Mouse (Mus musculus): ENCODE measurements around the gene Actr5. TPM values are rescaled to one million over a fixed set of nuclear protein-coding genes. Genes with fewer than 3 reads are reported as not detected.

Actr5 gene
- total RNA-seq, 2 experiments from 2014 or later, result 11.3 to 12.8 TPM

- Histone ChIP-seq H3K27ac (peak overlapping the region; percentile 55), H3K4me3 (no peak overlapping the region)
- TF ChIP-seq CTCF (conservative IDR thresholded peaks at IDR 0.05), result no peak
- DNase-seq (ENCODE audit: low spot score in 2 of 2), result no peak
Observed at GRCm38 (mm10) chr2:158659346-158659745, 34.7 kb downstream of the Actr5 start.

DNA sequence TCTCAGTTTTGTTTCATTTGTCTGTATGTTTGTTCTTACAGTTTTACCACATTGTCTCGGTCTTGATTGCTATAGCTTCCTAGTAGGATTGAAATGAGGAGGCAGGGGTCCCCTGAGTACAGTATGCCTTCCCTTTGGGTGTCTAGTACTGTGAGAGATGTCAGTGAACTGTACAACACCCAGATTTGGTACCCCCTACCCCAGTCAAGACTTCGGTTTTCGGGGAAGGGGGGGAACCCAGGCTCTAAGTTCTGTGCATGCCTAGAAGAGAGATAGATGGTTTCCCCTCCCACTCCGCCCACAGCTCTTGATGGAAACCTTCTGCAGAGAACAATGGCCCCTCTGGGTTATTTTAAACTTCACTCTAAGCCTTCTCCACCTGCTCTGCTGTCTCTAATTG lies 40.4 kb downstream of the Actr5 start, which contains the start of gene Ppp1r16b:
Gene Ppp1r16b (plus strand): TSS at position 301 of the 400 bp plus-strand sequence.
- Histone ChIP-seq H3K27ac (peak within 1 kb of the TSS; percentile 98), H3K4me3 (no peak within 1 kb of the TSS; the same call in 1 of the 2 replicates)
- TF ChIP-seq CTCF (conservative IDR thresholded peaks at IDR 0.05), result no peak
- DNase-seq (ENCODE audit: low spot score in 2 of 2), result no peak

- Histone ChIP-seq H3K27ac (peak overlapping the region; percentile 98), H3K4me3 (peak overlapping the region; percentile 95)
- no peak for TF ChIP-seq CTCF (conservative IDR thresholded peaks at IDR 0.05)
- no peak for DNase-seq (ENCODE audit: low spot score in 2 of 2)
Observed at GRCm38 (mm10) chr2:158666071-158666800, 41.5 kb downstream of the Actr5 start.

- TF ChIP-seq CTCF (conservative IDR thresholded peaks at IDR 0.05), result no peak
- peak overlapping the region; percentile 95 for H3K4me3 ChIP-seq
- peak overlapping the region; percentile 98 for H3K27ac ChIP-seq
Observed at GRCm38 (mm10) chr2:158667022-158667670, 42.5 kb downstream of the Actr5 start.

GRCm38 (mm10) chr2:158667671-158668432 lies 43.2 kb downstream of the Actr5 start:
- Histone ChIP-seq H3K4me3 (peak overlapping the region; percentile 95), H3K27ac (peak overlapping the region; percentile 98)
- TF ChIP-seq CTCF (conservative IDR thresholded peaks at IDR 0.05), result peak; percentile 76
- DNase-seq (ENCODE audit: low spot score in 2 of 2), result peak in 1 of 2 experiments; percentile 49

More at GRCm38 (mm10) chr2:158667022-158667670, 42.5 kb downstream of the Actr5 start:
- DNase-seq (ENCODE audit: low spot score in 2 of 2), result peak; percentile 73 to 76

- Histone ChIP-seq H3K4me3 (peak overlapping the region; percentile 95), H3K27ac (peak overlapping the region; percentile 98)
- DNase-seq (ENCODE audit: low spot score in 2 of 2), result peak in 1 of 2 experiments; percentile 50
- no peak for TF ChIP-seq CTCF (conservative IDR thresholded peaks at IDR 0.05)
Observed at GRCm38 (mm10) chr2:158668433-158669010, 43.8 kb downstream of the Actr5 start.

GRCm38 (mm10) chr2:158669199-158670195 lies 44.8 kb downstream of the Actr5 start:
- Histone ChIP-seq H3K4me3 (peak overlapping the region; percentile 95), H3K27ac (peak overlapping the region; percentile 98)
- TF ChIP-seq CTCF (conservative IDR thresholded peaks at IDR 0.05), result no peak

DNA sequence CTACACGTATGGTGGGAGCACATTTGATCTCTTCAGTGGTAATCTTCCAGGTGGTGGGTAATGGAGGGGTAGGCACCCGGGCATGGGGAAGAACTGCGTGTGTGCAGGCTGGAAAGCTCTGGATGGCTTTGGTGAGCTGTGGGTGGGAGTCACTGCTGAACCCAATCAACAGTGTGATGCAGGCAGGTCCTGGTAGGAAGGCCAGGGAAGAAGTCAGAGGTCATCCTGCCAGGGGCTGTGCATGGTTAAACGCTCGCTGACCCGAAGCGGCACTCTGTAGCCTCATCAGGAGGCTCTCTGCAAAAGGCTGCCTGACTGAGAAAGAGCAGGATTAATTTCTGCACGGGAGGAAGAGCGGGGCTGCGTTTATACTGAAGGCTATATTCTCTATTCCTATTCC lies 45.9 kb downstream of the Actr5 start:
- H3K4me3 ChIP-seq, result peak overlapping the region; percentile 95
- no peak for TF ChIP-seq CTCF (conservative IDR thresholded peaks at IDR 0.05)
- peak overlapping the region; percentile 98 for H3K27ac ChIP-seq
- DNase-seq (ENCODE audit: low spot score in 2 of 2), result no peak

More at GRCm38 (mm10) chr2:158669199-158670195, 44.8 kb downstream of the Actr5 start:
- DNase-seq (ENCODE audit: low spot score in 2 of 2), result no peak

DNA sequence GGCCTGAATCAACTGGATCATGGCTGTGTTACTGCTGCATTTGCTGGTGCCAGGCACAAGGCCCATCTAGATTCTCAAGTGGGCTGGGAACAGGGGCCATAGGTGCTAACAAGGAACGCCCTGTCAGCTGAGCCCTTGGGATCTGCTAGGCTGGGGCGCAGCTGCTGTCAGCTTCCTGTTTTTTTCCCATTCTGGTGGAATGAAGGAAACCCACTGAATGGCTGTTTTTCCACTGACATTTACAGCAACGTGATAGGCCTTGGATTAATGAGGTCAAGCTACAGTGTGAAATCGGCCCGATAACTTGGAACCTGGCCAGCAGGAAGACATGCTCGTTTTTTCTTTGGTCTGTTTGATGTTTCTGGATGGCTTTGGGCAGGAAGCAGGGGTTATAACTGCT lies 48.1 kb downstream of the Actr5 start:
- TF ChIP-seq CTCF (conservative IDR thresholded peaks at IDR 0.05), result no peak
- Histone ChIP-seq H3K27ac (peak overlapping the region; percentile 83), H3K4me3 (peak overlapping the region; percentile 22; the same call in 1 of the 2 replicates)

GRCm38 (mm10) chr2:158673493-158673892 lies 48.8 kb downstream of the Actr5 start:
- Histone ChIP-seq H3K27ac (peak overlapping the region; percentile 83), H3K4me3 (peak overlapping the region; percentile 13; the same call in 1 of the 2 replicates)
- no peak for DNase-seq (ENCODE audit: low spot score in 2 of 2)
- no peak for TF ChIP-seq CTCF (conservative IDR thresholded peaks at IDR 0.05)

More for the DNA sequence above, 48.1 kb downstream of the Actr5 start:
- no peak for DNase-seq (ENCODE audit: low spot score in 2 of 2)

- H3K27ac ChIP-seq, result peak overlapping the region; percentile 83; the same call in 1 of the 2 replicates
- no peak for DNase-seq (ENCODE audit: low spot score in 2 of 2)
- H3K4me3 ChIP-seq, result no peak overlapping the region
- TF ChIP-seq CTCF (conservative IDR thresholded peaks at IDR 0.05), result no peak
Observed at GRCm38 (mm10) chr2:158674131-158674530, 49.4 kb downstream of the Actr5 start.

All from layer of hippocampus, adult 2 months (tissue).